Mouse (Mus musculus) midbrain, embryonic 14.5 days (tissue): ENCODE results near the gene Racgap1. TPM values are rescaled to one million over a fixed set of nuclear protein-coding genes. Genes with fewer than 3 reads are reported as not detected.
A peak's percentile ranks its signal among the peaks of the same experiment; 100 is the strongest.

Experiments used
- ATAC-seq: fragments of 200-750 bp; cut with Nextera tagmentation; 2 replicates; pipeline ENCODE4 v1.8.0; 2017; ENCODE audit warnings: moderate number of reproducible peaks, moderate library complexity; ENCODE audit not compliant: low FRiP score, low TSS enrichment
- DNase-seq: peaks from one replicate; pipeline ENCODE4 v3.0.0-alpha.2; 2015
- H3K27ac ChIP-seq: fragments of 300-500 bp; sonication (generic); replicated peaks from 2 replicates; pipeline ENCODE4 v1.5.1; 2014; ENCODE audit warnings: mild to moderate bottlenecking, low read depth, low read length, moderate library complexity
- H3K27me3 ChIP-seq: fragments of 300-500 bp; sonication (generic); 2 replicates; pipeline ENCODE4 v1.6.1; 2014; ENCODE audit warnings: low read length, control low read depth, mixed read lengths; ENCODE audit not compliant: control insufficient read depth, insufficient read depth
- H3K36me3 ChIP-seq: fragments of 300-500 bp; sonication (generic); 2 replicates; pipeline ENCODE4 v1.6.1; 2014; ENCODE audit warnings: low read length, control low read depth; ENCODE audit not compliant: control insufficient read depth, insufficient read depth
- H3K4me1 ChIP-seq: fragments of 300-500 bp; sonication (generic); 2 replicates; pipeline ENCODE4 v1.6.1; 2014; ENCODE audit warnings: mild to moderate bottlenecking, antibody characterized with exemption, low read length, control low read depth; ENCODE audit not compliant: control insufficient read depth, insufficient read depth
- H3K4me2 ChIP-seq: fragments of 300-500 bp; sonication (generic); 2 replicates; pipeline ENCODE4 v1.6.1; 2014; ENCODE audit warnings: mild to moderate bottlenecking, low read length, moderate library complexity
- H3K4me3 ChIP-seq: fragments of 300-500 bp; sonication (generic); replicated peaks from 2 replicates; pipeline ENCODE4 v1.5.1; 2014; ENCODE audit warnings: low read depth, low read length
- H3K9ac ChIP-seq: fragments of 300-500 bp; sonication (generic); replicated peaks from 2 replicates; pipeline ENCODE4 v1.6.1; 2014; ENCODE audit warnings: mild to moderate bottlenecking, low read length, moderate library complexity
- H3K9me3 ChIP-seq: fragments of 300-500 bp; sonication (generic); 2 replicates; pipeline ENCODE4 v1.6.1; 2016; ENCODE audit warnings: low read length, control low read depth, mixed read lengths; ENCODE audit not compliant: control insufficient read depth
- WGBS: fragments of 180-500 bp; shearing (Covaris S2); extraction: QIAGEN DNeasy Blood & Tissue Kit; methylation state at CpG from one replicate; pipeline ENCODE4 v1.1.7; 2014; 5-methylcytosine and 5-hydroxymethylcytosine counted together
- polyA plus RNA-seq: library from polyadenylated mRNA; unstranded; fragments of >200 nt; fragmentation: Nextera tagmentation; extraction: Ambion mirVana; gene quantifications from 2 replicates; pipeline ENCODE4 v1.2.1, GENCODE M21; 2014

Racgap1 gene
- polyA plus RNA-seq, 1 experiment from 2014 or later = 64.0 TPM

DNA sequence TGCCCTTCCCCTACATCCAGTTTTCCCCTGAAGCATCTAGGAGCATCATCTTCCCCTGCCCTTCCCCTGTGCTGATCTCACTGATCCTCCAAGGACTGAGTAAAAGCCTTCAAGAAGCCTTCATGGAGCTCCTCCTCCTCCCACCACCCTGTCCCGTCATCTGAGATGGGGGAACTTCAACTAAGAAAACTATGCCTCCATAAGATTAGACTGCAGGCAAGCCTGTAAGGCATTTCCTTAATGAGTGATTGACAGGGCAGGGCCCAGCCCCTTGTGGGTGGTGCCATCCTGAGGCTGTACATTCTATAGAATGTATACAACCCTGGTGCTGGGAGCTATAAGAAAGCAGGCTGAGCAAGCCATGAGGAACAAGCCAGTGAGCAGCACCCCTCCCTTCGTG, 7.0 kb upstream of the Racgap1 start:
- H3K36me3 ChIP-seq = no peaks in the 10 kb centered on the region
- H3K4me3 ChIP-seq = no peak overlapping the region
- DNase-seq (no peak), ATAC-seq (no peak)
- H3K9me3 ChIP-seq = no peaks in the 10 kb centered on the region
- peaks cover 20% of the 10 kb centered on the region for H3K4me1 ChIP-seq
- no peak overlapping the region for H3K27ac ChIP-seq
- H3K27me3 ChIP-seq = no peaks in the 10 kb centered on the region; the same call in 1 of the 2 replicates
- no peak overlapping the region for H3K9ac ChIP-seq
- no peak overlapping the region for H3K4me2 ChIP-seq
- 68% methylated on average over 2 of the region's 2 CpGs for WGBS

GRCm38 (mm10) chr15:99655956-99656355, 4.5 kb upstream of the Racgap1 start:
- Histone ChIP-seq H3K27ac (peak overlapping the region; percentile 68), H3K4me3 (no peak overlapping the region), H3K4me2 (peak overlapping the region; percentile 6; the same call in 1 of the 2 replicates), H3K9ac (no peak overlapping the region), H3K36me3 (no peaks in the 10 kb centered on the region), H3K9me3 (no peaks in the 10 kb centered on the region), H3K4me1 (peaks cover 17% of the 10 kb centered on the region), H3K27me3 (no peaks in the 10 kb centered on the region; the same call in 1 of the 2 replicates)
- DNase-seq (no peak), ATAC-seq (no peak)
- WGBS = 36% methylated on average over 9 of the region's 9 CpGs

DNA sequence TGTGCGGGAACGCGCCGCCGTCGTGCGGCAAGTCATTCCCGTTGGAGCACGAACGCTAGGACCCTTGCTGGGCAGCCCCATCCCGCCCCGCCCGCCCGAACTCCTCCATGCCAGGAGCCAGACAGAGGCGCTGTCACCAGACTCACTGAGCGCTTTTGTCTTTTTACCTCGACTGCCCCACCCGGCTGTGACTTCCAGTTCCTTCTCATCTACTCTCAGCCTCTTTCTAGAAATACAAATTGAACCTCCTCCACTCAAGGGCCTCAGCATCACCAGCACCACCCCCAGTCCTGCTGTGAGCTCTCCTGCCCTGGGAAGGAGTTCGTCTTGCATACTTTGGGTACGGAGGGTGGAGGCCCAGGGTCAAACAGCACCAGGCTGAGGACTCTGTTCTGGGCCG, 2.4 kb upstream of the Racgap1 start:
- no peaks in the 10 kb centered on the region for H3K36me3 ChIP-seq
- no peak overlapping the region for H3K27ac ChIP-seq
- H3K9me3 ChIP-seq = no peaks in the 10 kb centered on the region
- ATAC-seq (no peak), DNase-seq (no peak)
- H3K27me3 ChIP-seq = no peaks in the 10 kb centered on the region; the same call in 1 of the 2 replicates
- H3K4me3 ChIP-seq = peak overlapping the region; percentile 5; the same call in 1 of the 2 replicates
- H3K9ac ChIP-seq = no peak overlapping the region
- H3K4me1 ChIP-seq = peaks cover 35% of the 10 kb centered on the region
- WGBS = 5% methylated on average over 21 of the region's 21 CpGs
- H3K4me2 ChIP-seq = peak overlapping the region; percentile 46

- no peaks in the 10 kb centered on the region for H3K36me3 ChIP-seq
- no peak for ATAC-seq
- H3K9me3 ChIP-seq = no peaks in the 10 kb centered on the region
- no peak overlapping the region for H3K27ac ChIP-seq
- H3K4me3 ChIP-seq = peak overlapping the region; percentile 5; the same call in 1 of the 2 replicates
- 10% methylated on average over 8 of the region's 8 CpGs for WGBS
- no peak for DNase-seq
- H3K4me2 ChIP-seq = peak overlapping the region; percentile 46
- peaks cover 40% of the 10 kb centered on the region for H3K4me1 ChIP-seq
- no peaks in the 10 kb centered on the region; the same call in 1 of the 2 replicates for H3K27me3 ChIP-seq
- H3K9ac ChIP-seq = no peak overlapping the region
These were observed 1.8 kb upstream of the Racgap1 start for GRCm38 (mm10) chr15:99653291-99653690.

DNA sequence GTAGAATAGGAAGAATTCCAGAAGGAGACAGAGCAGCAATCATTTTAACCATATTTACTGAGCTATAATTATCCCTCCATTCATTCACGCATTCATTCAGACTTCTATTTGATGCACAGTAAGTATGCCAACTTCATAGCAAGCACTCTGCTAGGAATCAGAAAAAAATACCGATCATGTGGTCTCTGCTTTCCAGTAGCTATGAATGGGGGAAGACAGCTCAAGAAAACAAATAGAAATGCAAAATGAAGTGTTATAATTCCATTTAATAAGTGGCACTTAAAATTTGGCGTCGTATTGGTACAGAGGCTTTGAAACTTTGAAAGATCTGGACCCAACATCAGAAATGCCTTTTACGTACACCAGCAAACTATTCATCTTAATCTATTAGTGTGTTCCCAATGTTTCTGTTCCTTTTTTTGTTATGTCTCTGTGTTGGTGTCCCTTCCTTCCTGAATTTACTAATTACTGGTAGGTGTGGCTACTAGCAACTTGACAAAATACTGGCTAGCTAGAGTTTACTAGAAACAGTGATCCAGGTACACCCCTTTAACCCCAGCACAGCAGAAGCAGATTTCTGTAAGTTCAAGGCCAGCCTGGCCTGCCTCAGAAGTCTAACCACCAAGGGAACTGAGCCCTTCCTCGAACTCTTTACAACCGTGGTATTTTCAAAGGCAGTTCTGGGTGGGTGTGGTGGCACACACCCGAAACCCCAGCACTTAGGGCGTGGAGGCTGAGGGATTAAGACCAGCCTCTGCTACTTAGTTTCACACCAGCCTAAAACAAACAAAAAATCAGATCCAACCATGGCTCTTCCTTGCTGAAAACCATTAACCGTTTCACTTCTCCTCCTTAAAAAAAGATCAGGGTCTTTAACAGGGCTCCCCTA, 772 bp upstream of the Racgap1 start:
- H3K9ac ChIP-seq = peak overlapping the region; percentile 23; the same call in 1 of the 2 replicates
- DNase-seq (no peak), ATAC-seq (no peak)
- no peaks in the 10 kb centered on the region; the same call in 1 of the 2 replicates for H3K27me3 ChIP-seq
- WGBS = 78% methylated on average over 10 of the region's 10 CpGs
- peaks cover 43% of the 10 kb centered on the region for H3K4me1 ChIP-seq
- no peaks in the 10 kb centered on the region for H3K9me3 ChIP-seq
- no peaks in the 10 kb centered on the region for H3K36me3 ChIP-seq
- H3K4me2 ChIP-seq = peak overlapping the region; percentile 93
- peak overlapping the region; percentile 77 for H3K4me3 ChIP-seq
- no peak overlapping the region for H3K27ac ChIP-seq

GRCm38 (mm10) chr15:99650304-99650703, 1.2 kb downstream of the Racgap1 start:
- H3K4me2 ChIP-seq = peak overlapping the region; percentile 93
- ATAC-seq (no peak), DNase-seq (no peak)
- 0 out of 2 replicates have a peak overlapping the region, but pooled peaks have one; percentile 24 for H3K9ac ChIP-seq
- H3K4me3 ChIP-seq = peak overlapping the region; percentile 77
- 50% methylated on average over 2 of the region's 2 CpGs for WGBS
- no peak overlapping the region for H3K27ac ChIP-seq
- H3K9me3 ChIP-seq = no peaks in the 10 kb centered on the region
- H3K4me1 ChIP-seq = peaks cover 57% of the 10 kb centered on the region
- no peaks in the 10 kb centered on the region; the same call in 1 of the 2 replicates for H3K27me3 ChIP-seq
- no peaks in the 10 kb centered on the region for H3K36me3 ChIP-seq

- peak overlapping the region; percentile 68 for H3K27ac ChIP-seq
- 21% methylated on average over 6 of the region's 6 CpGs for WGBS
- peak overlapping the region; percentile 29; the same call in 1 of the 2 replicates for H3K9ac ChIP-seq
- ATAC-seq (no peak), DNase-seq (no peak)
- H3K27me3 ChIP-seq = no peaks in the 10 kb centered on the region
- peak overlapping the region; percentile 93 for H3K4me2 ChIP-seq
- no peaks in the 10 kb centered on the region for H3K36me3 ChIP-seq
- H3K4me1 ChIP-seq = peaks cover 68% of the 10 kb centered on the region
- H3K9me3 ChIP-seq = no peaks in the 10 kb centered on the region
- H3K4me3 ChIP-seq = no peak overlapping the region
These were observed 2.2 kb downstream of the Racgap1 start for GRCm38 (mm10) chr15:99649067-99649761.

DNA sequence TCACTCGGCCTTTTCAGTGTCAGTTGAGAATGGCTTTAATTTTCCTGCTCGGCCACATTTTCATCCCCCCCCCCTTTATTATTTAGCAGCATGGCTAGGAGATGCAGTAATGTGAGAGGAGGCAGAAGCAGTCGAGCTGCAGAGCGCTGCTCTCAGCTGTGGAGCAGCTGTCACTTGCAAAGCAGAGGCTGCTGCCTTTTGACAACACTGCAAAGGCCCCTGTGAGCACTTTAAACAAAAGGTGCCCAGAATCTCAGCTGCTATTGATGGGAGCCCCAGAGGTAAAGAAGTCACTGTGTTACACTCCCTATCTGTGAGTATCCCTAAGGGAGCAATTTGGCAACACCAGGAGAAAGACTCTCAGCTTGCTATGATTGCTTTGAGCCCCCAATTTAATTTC, 3.1 kb downstream of the Racgap1 start:
- 0 out of 2 replicates have a peak overlapping the region, but pooled peaks have one; percentile 20 for H3K9ac ChIP-seq
- H3K4me2 ChIP-seq = peak overlapping the region; percentile 93
- H3K4me1 ChIP-seq = peaks cover 65% of the 10 kb centered on the region
- peak; percentile 72 for DNase-seq
- peak overlapping the region; percentile 81 for H3K27ac ChIP-seq
- 18% methylated on average over 4 of the region's 4 CpGs for WGBS
- no peaks in the 10 kb centered on the region for H3K9me3 ChIP-seq
- no peaks in the 10 kb centered on the region for H3K27me3 ChIP-seq
- no peak overlapping the region for H3K4me3 ChIP-seq
- no peaks in the 10 kb centered on the region for H3K36me3 ChIP-seq
- ATAC-seq = no peak
